8 mouse cellular contexts compared by ENCODE assay signal in genomic region chr5:148831141-148831547, GRCm38 (mm10).
A peak's percentile ranks its signal among the peaks of the same experiment; 100 is the strongest.
DNase-seq lines count a peak whose midpoint lies in the region; ATAC-seq and TF ChIP-seq lines count a peak whose summit lies in the region.

No protein-coding gene starts in this region.

- peak overlapping the region; percentile 15 to 34; a peak in 2 of 4 replicates for H3K4me3 ChIP-seq in ES-E14 (ENCODE audit: insufficient read depth in 1 of 2, low read depth in 1 of 2, low read length in 2 of 2, poor library complexity in 1 of 2, severe bottlenecking in 1 of 2)
- H3K4me3 ChIP-seq in limb, embryonic 14.5 days (replicated peaks; ENCODE audit: low read length): peak overlapping the region; percentile 13
- H3K4me3 ChIP-seq in neural tube, embryonic 14.5 days (ENCODE audit: low read depth, low read length): no peak overlapping the region; the same call in 1 of the 2 replicates

- no peaks in the 10 kb centered on the region for H3K9me3 ChIP-seq in ES-E14 (ENCODE audit: control insufficient read depth, insufficient read depth, low read depth, low read length)
- no peaks in the 10 kb centered on the region for H3K9me3 ChIP-seq in limb, embryonic 14.5 days (ENCODE audit: control insufficient read depth, low read length)
- no peaks in the 10 kb centered on the region for H3K9me3 ChIP-seq in neural tube, embryonic 14.5 days (ENCODE audit: control insufficient read depth, low read length)

- H3K36me3 ChIP-seq in ES-E14 (ENCODE audit: control insufficient read depth, insufficient read depth, low read length, poor library complexity, severe bottlenecking): no peaks in the 10 kb centered on the region
- H3K36me3 ChIP-seq in limb, embryonic 14.5 days (ENCODE audit: control insufficient read depth, insufficient read depth, low read length): no peaks in the 10 kb centered on the region
- no peaks in the 10 kb centered on the region for H3K36me3 ChIP-seq in neural tube, embryonic 14.5 days (ENCODE audit: control insufficient read depth, insufficient read depth, low read length)

- peak; percentile 87 for ATAC-seq in granulocyte monocyte progenitor cell, adult 5-6 weeks (replicated peaks; ENCODE audit: poor library complexity, severe bottlenecking)
- ATAC-seq in limb, embryonic 14.5 days (ENCODE audit: low FRiP score, low read depth): no peak
- ATAC-seq in neural tube, embryonic 14.5 days (ENCODE audit: low read depth): no peak

- H3K4me2 ChIP-seq in limb, embryonic 14.5 days (replicated peaks; ENCODE audit: low read depth, low read length, severe bottlenecking): peak overlapping the region; percentile 34
- H3K4me2 ChIP-seq in neural tube, embryonic 14.5 days (ENCODE audit: low read depth, low read length): peak overlapping the region; percentile 34

- peaks cover 10% of the 10 kb centered on the region; the same call in 1 of the 2 replicates for H3K27me3 ChIP-seq in limb, embryonic 14.5 days (ENCODE audit: control insufficient read depth, insufficient read depth, low read length)
- H3K27me3 ChIP-seq in neural tube, embryonic 14.5 days (ENCODE audit: control insufficient read depth, insufficient read depth, low read length): no peaks in the 10 kb centered on the region

- in situ Hi-C loops in ES-E14 (cut with MboI; ENCODE audit: low sequenced_read_pairs in 2 of 2, unreplicated experiment in 2 of 2): no loop called here

- DNase-seq in heart, adult 11 months: peak; percentile 92
- DNase-seq in heart, postnatal 4 days: no peak
- DNase-seq in ES-E14 (ENCODE audit: low read depth, low spot score): peak; percentile 36
- DNase-seq in limb, embryonic 14.5 days (ENCODE audit: low spot score): no peak
- DNase-seq in frontal cortex, postnatal 10 days (ENCODE audit: low spot score in 2 of 2): no peak
- DNase-seq in thymus, adult 18-20 months: no peak

- no peak for TF ChIP-seq POLR2A in limb, embryonic 14.5 days (IDR thresholded peaks at IDR 0.05; ENCODE audit: borderline replicate concordance, extremely low read depth, insufficient read depth, insufficient read length)

- WGBS in limb, embryonic 14.5 days: 13% methylated on average over 9 of the region's 9 CpGs
- under 1% methylated on average over 9 of the region's 9 CpGs for WGBS in neural tube, embryonic 14.5 days

- H3K27ac ChIP-seq in ES-E14 (ENCODE audit: insufficient read depth, low read depth, low read length, poor library complexity, severe bottlenecking): no peak overlapping the region
- no peak overlapping the region for H3K27ac ChIP-seq in limb, embryonic 14.5 days (replicated peaks; ENCODE audit: low read depth, low read length)
- no peak overlapping the region for H3K27ac ChIP-seq in neural tube, embryonic 14.5 days (ENCODE audit: low read depth, low read length)

- H3K9ac ChIP-seq in ES-E14 (ENCODE audit: insufficient read depth, low read depth, low read length, poor library complexity, severe bottlenecking): no peak overlapping the region
- no peak overlapping the region for H3K9ac ChIP-seq in limb, embryonic 14.5 days (ENCODE audit: low read depth, low read length, severe bottlenecking)
- H3K9ac ChIP-seq in neural tube, embryonic 14.5 days (replicated peaks; ENCODE audit: low read depth, low read length): 0 out of 2 replicates have a peak overlapping the region, but pooled peaks have one; percentile 13

- peaks cover 0 to 10% of the 10 kb centered on the region in 2 experiments; a peak in 1 of 4 replicates for H3K4me1 ChIP-seq in ES-E14 (ENCODE audit: control insufficient read depth in 2 of 2, insufficient read depth in 2 of 2, low read length in 2 of 2, poor library complexity in 1 of 2)
- peaks cover 7% of the 10 kb centered on the region; the same call in 1 of the 2 replicates for H3K4me1 ChIP-seq in limb, embryonic 14.5 days (ENCODE audit: control insufficient read depth, insufficient read depth, low read length)
- 0 out of 2 replicates have a peak, but pooled peaks cover 6% of the 10 kb centered on the region for H3K4me1 ChIP-seq in neural tube, embryonic 14.5 days (ENCODE audit: control insufficient read depth, insufficient read depth, low read length)

TF ChIP-seq in ES-E14, 5 proteins besides CTCF, POLR2A, EP300 and RAD21:
- TF ChIP-seq ZC3H11A (IDR thresholded peaks at IDR 0.05; ENCODE audit: borderline replicate concordance, low read depth, low read length): no peak
- TF ChIP-seq MAFK (IDR thresholded peaks at IDR 0.05; ENCODE audit: insufficient read depth, low read depth, low read length): no peak
- no peak for TF ChIP-seq CHD2 (IDR thresholded peaks at IDR 0.05; ENCODE audit: low read depth, low read length)
- no peak for TF ChIP-seq HCFC1 (IDR thresholded peaks at IDR 0.05; ENCODE audit: borderline replicate concordance, insufficient read depth, low read length)
- no peak for TF ChIP-seq ZNF384 (IDR thresholded peaks at IDR 0.05; ENCODE audit: low read depth, low read length)

Comparison
In these comparisons a context has a peak if more than half of its experiments do, and no peak if none do; other contexts are left out.
1. DNase-seq: peak in heart, adult 11 months (single experiment) and ES-E14 (single experiment); none in heart, postnatal 4 days (single experiment), limb, embryonic 14.5 days (single experiment), frontal cortex, postnatal 10 days (0 of 2) and thymus, adult 18-20 months (0 of 2).